Mouse (Mus musculus): ENCODE measurements around the gene Tent4b. TPM values are rescaled to one million over a fixed set of nuclear protein-coding genes. Genes with fewer than 3 reads are reported as not detected.

Tent4b gene
- total RNA-seq, 2 experiments from 2014 or later, result 18.1 to 21.9 TPM

DNA sequence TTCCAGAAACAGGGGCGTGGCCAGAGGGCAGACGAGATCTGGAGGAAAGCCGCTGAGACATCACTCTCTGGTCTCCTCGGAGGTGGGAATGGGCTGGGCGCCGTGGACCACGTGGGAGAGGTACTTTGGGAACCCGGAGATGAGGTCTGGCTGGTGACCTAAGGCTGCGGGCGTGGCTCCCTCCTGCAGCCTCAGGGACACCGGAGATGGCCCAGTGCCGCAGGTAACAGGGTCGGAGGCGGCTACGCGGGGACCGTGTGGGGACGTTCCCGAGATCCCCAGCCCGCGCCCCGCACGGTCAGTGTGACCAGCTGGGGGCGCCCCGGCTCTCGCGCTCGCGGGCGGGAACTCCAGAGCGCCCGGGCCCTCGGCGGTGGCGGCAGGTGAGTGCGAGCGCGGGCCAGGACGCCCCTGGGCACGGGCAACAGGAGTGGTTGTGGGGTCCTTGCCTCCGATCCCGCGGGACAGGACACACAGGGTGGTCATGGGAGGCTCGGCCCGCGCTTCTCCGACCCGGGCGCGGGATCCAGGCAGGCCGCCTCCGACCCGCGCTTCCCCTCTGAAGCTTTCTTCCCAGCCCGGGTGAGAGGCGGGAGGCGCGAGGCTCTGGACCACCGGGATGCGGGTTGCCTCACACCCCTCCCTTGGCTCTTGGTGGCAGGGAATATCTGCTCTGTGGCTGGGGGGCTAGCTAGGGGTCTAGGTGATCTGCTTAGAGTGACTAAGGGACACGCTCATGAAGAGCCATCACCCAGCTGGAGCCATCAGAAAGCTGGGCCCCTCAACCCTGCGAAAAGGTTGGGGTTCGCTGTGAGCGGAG, 73.4 kb downstream of the Tent4b start, which contains the start of gene Adcy7:
TSS of gene Adcy7 (plus strand) at position 173 of the 820 bp plus-strand sequence.
- DNase-seq (ENCODE audit: low spot score in 2 of 2), result peak; percentile 71 to 75

DNA sequence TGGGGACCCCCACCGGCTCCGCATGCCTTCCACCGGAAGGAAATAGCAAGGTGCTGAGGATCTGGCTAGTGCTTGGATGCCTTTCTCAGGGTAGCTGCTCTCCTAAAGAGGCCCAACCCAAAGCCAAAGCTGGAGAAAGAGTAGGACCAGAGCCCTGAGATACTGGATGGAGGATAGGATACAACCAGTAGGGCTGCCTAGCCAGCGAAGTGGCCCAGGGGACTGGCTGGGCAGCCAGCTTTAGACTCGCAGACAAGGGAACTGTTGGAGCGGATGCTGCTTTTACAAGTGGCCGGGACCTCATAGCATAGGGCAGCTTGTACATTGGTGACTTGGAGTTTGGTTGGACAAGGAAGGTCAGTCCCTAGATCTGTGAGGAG, 74.0 kb downstream of the Tent4b start:
- DNase-seq (ENCODE audit: low spot score in 2 of 2), result peak in 1 of 2 experiments; percentile 20

DNA sequence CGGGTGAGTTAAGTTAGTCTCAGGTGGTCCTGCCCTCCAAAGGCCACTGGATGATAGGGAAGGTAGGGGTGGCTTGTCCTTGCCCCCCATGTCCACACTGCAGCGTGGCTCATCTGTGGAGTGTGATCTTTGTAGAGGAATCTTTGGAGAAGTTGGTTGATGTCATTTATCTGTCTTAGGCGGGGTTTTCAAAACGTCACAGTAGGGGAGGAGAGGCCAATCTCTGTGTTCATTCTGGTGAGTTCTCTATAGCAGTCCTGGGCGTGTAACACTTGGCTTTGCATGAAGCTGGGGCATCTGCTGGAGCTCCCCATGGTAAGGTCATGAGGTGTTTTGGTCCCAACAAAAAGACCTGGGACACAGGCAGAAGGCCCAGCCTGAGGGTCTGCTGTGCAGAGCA, 75.1 kb downstream of the Tent4b start:
- DNase-seq (ENCODE audit: low spot score in 2 of 2), result no peak

DNA sequence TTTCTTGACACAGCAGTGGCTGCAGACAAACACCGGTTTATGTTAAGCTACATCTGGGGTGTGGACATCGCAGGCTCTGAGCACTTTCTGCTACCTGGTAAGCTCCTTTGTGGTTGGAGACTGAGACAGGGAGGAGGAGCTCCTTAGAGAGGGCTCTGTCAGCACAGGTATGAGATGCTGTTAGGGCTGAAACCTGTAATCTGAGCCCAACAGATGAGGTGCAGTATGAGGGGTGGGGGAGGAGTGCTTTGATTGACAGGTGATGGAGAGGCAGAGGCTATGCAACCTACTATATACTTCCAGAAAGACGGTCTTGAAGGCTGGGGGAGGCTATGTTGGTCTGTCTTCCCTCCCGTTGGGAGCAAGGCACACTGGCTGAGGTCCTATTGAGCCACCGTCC, 80.2 kb downstream of the Tent4b start:
- no peak for DNase-seq (ENCODE audit: low spot score in 2 of 2)

DNA sequence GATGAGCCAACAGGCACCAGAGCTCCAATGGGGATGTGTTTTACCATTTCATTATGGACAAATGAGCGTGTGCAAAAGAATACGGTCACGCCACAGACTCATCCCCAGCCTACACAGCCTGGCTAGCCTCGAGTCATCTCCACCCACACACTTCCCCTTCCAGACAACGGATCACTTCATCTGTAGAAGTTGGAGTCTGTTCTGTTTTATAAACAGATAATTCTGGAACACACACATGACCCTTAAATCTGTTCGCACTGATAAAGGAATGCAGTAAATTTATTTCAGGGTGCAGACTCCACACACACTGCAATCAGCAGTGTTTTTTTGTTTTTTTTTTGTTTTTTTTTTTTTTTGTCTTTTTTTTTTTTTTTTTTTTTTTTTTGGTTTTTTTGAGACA, 80.7 kb downstream of the Tent4b start:
- no peak for DNase-seq (ENCODE audit: low spot score in 2 of 2)

DNA sequence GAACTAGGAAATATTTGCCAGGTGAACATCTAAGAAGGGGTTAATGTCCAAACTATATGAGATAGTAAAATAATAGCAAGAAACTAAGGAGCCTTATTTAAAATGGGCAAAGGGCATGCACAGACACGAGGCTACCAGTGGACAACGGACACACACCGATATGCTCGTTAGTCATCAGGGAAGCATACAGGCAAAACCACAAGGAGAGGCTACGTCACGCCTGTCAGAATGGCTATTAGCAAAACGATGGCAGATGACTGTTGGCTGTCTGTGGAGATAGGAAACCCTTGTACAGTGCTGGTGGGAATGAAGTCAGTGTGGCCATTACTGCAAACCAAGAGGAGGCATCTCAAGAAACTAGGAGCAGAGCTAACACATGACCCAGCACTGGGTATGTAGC, 81.9 kb downstream of the Tent4b start:
- no peak for DNase-seq (ENCODE audit: low spot score in 2 of 2)

DNA sequence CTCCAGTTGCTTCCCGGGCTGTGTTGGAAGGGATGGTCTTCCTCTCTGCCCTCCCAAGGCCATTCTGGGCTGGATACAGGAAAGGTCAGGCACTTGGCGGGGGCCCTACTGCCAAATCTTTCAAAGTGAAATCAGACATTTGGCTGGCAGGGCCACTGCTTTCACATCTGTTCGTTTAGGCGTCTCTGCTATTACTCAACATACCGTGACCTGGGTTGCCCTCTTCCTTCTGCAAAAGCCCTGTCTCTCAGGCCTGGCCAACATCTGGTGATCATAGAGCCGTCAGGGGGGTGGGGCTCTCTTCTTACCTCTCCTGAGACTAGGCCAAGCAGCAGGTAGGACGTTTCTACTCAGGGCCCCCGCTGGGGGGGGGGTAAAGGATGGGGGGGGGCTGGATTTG, 83.7 kb downstream of the Tent4b start:
- DNase-seq (ENCODE audit: low spot score in 2 of 2), result peak; percentile 57 to 78

DNA sequence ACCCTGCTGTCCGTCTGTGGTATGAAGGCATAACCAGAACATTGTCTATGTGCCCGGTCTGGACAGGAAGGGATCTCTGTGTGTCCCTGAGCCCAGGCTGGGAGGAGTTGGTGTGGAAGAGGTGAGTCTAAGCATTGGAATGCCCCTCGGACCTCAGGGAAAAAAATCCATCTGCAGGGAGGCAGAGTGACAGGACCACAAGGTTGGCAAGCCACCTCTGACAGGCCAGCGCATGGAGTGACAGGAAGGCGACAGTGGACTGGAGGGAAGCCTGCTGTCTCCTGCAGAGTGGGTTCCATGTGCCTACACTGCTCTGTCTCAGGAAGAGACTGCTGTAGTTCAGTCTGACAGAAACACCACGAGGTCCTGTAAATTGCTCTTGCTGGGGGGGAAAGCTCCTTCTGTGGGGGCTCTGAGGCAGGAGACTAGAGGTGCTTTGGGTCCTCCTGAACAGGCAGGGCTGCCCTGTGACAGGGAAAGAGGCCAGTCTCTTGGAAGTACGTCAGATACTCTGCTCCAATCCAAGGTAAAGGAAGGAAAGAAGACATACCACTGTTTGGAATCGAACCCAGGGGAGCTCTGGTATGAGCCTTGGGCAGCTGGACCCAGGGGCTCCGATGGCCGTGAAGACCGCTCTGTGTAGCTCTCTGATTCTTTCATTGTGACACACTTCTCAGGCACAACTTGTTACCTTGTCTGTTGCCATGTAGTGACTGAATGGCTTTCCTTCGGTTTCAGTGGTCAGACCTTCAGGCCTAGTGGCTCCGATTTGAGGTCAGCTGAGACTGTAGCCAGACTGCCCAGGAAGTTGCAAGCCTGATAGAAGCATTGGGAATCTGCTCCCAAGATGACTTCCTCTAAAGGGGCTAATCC, 84.5 kb downstream of the Tent4b start:
- DNase-seq (ENCODE audit: low spot score in 2 of 2), result no peak

- DNase-seq (ENCODE audit: low spot score in 2 of 2), result no peak
Measured at GRCm38 (mm10) chr8:88284738-88285137, 85.7 kb downstream of the Tent4b start.

DNA sequence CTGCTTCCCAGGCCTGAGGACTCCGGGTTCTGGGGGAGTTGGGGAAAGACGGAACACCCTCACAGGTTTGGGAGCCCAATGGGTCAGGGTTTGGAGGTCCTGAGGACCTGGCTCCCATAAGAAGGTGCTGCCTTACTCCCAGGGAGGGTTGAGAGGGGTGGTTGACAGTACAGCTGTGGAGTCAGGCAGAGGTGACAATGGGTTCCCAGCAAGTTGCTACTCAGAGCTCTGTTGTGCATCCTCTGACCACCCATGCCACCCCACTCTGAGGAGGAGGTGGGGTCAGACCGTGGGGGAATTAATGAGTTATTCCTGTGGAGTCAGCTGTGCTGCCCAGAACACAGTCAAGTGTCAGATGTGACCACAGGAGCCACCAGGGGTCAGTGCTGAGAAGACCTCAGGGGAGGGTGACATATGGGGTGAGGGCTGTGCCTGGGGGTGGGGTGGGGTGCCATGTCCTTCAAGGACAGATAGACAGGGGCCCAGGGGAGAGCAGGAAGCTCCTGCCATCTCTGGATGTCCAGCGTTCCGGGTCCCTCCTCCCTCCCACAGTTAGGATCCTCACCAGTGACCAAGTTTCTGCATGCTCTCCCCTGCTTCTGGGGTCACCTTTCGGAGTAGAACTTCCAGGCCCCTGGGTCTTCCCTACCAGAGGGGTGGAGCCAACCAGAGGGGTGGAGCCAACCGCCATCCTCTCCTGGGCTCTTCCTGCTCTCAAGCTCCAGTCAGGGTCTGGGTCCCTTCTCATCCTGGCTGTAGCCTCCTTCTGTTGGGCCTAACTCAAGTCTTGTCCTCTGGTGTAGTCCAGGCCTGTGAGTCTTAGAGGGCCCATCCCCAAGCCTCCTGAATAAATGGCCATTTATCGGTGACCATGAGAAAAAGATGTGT, 86.7 kb downstream of the Tent4b start:
- no peak for DNase-seq (ENCODE audit: low spot score in 2 of 2)

DNA sequence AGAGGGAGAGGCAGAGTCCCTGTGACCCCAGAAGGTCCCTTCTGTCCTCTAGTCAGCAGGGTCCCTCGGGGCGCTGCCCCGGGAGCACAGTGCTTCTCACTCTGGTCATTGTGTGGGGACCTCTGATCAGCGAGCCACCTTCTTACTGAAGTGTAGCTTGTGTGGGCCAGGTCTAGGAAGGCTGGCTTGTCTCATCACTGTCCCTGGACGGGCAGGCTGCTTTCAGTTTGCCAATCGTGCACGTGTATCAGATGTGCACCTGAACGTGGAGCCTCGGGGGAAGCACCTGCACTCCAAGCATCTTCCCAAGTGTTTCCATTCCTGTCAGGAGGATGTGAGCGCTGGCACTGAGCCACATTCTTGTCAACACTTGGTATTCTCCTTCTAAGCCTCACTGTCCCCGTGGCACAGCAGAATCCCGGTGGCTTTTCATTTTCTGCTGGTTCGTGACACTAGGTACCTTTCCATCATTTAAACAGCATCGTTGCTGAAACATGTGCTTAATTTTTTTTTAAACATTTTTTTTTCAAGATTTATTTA, 87.5 kb downstream of the Tent4b start:
- DNase-seq (ENCODE audit: low spot score in 2 of 2), result no peak

DNA sequence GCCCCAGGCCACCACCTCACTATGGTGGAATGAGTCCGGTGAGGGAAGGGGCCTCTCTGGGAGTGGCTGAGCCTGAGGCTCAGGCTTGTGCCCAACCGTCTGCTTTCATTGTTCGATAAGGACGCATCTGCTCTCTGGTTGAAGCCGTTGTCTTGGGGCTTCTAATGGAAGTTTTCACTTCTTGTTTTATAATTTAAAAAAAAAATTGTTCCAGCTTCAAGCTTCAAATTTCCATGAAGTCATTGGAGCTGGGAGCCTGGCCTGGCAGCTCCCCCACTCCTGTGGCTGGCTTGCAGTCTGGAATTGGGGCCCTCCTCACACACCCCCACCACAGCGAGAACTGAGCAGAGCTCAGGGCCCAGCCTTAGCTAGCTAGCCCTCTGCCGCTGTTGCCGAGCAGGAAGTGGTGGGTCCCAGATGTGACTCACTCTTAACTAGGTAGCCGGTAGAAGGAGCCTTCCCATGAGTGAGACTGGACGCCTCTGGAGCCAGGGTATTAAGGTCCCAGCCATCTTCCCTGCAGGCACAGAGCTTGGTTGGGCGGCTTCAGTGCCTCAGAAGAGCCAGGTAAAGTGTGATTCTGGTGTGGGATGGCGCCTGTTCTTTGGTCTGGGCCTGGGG, 89.7 kb downstream of the Tent4b start:
- DNase-seq (ENCODE audit: low spot score in 2 of 2), result peak in 1 of 2 experiments; percentile 69

DNA sequence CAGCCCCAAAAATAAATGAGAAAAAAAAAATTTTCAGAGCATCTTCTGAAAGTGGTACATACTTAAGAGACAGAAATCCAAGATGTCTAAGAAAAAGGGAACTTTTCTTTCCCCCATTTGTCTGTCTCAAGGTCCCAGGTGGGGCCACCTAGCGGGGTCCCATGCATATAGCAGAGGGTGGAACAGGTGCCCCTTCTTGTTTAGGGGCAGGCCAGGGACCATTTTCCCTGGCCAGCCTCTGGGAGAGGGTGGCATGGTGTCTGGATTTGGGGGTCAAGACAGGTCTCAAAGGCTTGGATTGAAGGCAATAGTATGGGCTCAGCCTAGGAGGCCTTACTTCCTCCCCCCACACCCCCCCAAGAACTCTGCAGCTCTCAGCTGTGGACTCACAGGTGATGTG, 90.9 kb downstream of the Tent4b start:
- no peak for DNase-seq (ENCODE audit: low spot score in 2 of 2)

DNA sequence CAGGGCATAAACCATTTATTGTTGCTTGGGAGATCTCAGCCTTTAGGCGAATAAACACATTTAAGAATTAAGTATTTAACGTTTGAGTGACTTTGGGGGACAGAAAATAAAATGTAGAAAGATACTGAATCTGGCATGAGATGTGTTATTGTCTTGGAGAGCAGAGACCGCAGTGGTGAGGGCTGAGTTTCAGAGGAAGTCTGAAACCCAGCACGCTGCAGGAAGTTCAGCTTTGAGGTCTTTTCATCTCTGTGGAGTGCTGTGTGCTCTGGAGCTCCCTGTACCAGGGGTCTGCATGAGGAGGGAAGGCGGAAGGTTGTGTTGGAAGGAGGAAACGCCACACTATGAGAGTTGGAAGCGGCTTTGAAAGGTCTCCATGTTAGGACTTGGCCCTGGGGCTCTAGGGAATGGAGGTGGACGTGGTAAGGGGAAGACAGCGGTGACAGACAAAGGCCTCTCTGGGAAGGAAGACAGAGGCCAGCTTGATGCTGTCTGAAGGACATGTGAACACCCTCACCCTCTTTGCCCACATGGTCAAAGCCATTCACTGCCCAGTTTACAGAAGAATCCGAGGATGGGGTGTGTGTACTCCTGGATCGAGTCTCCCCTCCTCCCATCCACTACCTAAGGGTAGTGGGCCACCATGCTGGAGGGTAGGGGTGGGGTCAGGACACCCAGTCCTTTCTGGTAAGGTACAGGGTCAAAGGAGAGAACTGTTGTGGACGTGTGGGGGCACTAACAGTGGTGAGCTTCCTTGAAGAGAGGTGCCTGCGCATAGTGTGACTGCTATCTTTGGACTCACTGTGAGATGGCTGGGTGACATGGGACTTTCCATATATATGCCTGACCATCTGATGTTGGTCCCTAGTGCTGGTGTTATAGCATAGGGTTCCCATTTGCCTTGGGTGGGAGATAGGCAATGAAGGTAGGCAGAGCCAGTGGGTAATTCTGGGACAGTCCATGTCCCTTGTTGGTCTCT, 91.6 kb downstream of the Tent4b start:
- DNase-seq (ENCODE audit: low spot score in 2 of 2), result no peak

- DNase-seq (ENCODE audit: low spot score in 2 of 2), result no peak
Measured at GRCm38 (mm10) chr8:88291305-88291690, 92.3 kb downstream of the Tent4b start.

- DNase-seq (ENCODE audit: low spot score in 2 of 2), result no peak
Measured at GRCm38 (mm10) chr8:88292926-88293325, 93.9 kb downstream of the Tent4b start.

- no peak for DNase-seq (ENCODE audit: low spot score in 2 of 2)
Measured at GRCm38 (mm10) chr8:88293590-88294356, 94.8 kb downstream of the Tent4b start.

DNA sequence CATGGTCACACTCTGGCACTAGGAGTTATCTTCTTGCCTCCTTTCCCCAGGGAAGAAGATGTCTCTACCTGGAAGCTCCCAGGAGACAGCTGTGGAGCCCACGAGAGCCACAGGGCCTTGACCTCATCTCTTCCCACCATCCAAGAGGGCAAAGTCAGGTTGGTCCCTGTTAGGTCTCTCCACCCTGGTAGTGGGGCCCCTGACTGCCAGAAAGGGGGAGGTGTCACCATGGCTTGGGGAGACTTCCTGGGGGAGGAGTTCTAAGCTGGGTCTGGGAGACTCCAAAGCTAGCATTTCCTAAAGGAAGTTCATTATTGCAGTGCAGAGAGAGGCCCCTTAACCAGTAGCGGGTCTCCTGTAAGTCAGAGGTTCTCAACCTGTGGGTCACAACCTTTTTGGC, 96.0 kb downstream of the Tent4b start:
- no peak for DNase-seq (ENCODE audit: low spot score in 2 of 2)

All from gastrocnemius, postnatal 4 days (tissue).